Comparison of ENCODE assay signal across 13 mouse cellular contexts in the genomic region with DNA sequence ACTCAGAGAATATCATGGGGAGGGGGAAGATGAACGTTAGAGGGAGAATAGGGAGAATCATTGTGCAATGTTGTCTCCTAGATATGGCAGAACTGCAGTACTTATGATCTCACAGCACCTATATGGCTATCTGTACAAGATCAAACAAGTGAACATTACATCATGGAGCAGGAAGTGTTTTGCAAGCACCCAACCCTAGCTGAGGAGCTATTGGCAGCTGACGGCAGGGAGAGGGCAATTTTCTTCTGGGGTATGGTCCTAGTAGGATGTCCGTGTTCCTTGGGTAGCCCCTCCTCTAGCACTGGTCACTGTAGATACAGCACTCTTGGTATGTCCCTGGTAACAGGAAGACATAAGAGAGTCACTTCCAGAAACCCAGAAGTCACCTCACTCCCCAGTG. TPM values are rescaled to one million over a fixed set of nuclear protein-coding genes. Genes with fewer than 3 reads are reported as not detected.
A peak's percentile ranks its signal among the peaks of the same experiment; 100 is the strongest.
DNase-seq lines count a peak whose midpoint lies in the region; ATAC-seq lines count a peak whose summit lies in the region.
"Had no signal": no experiment of that assay in that cellular context is flagged by ENCODE, and none has a peak within 500 bp of the region (broad histone marks: within the 10 kb centered on the region; RNA-seq: fewer than 3 reads in every experiment).

No protein-coding gene starts in this region.

- no peak for ATAC-seq in lung, embryonic 15.5 days (ENCODE audit: borderline replicate concordance, extremely low read depth, low FRiP score, low TSS enrichment)
- peak; percentile 75 for ATAC-seq in common myeloid progenitor, adult 5-6 weeks (replicated peaks; ENCODE audit: low read depth, poor library complexity, severe bottlenecking)
- ATAC-seq in liver, embryonic 13.5 days (ENCODE audit: low read depth), result peak; percentile 68
- ATAC-seq in stomach, embryonic 16.5 days (ENCODE audit: insufficient read depth, low FRiP score), result 0 out of 2 replicates have a peak, but pooled peaks have one; percentile 32
- no peak for ATAC-seq in erythroid progenitor cell, adult 5-6 weeks (replicated peaks; ENCODE audit: low FRiP score, poor library complexity, severe bottlenecking)

- no peak overlapping the region for H3K4me3 ChIP-seq in lung, embryonic 15.5 days
- H3K4me3 ChIP-seq in liver, embryonic 13.5 days (replicated peaks), result no peak overlapping the region
- no peak overlapping the region for H3K4me3 ChIP-seq in stomach, embryonic 16.5 days (replicated peaks; ENCODE audit: low read length)
- H3K4me3 ChIP-seq: embryonic facial prominence, embryonic 12.5 days; forebrain, embryonic 12.5 days had no signal

- H3K4me1 ChIP-seq in lung, embryonic 15.5 days, result peaks cover 18% of the 10 kb centered on the region
- peaks cover 39% of the 10 kb centered on the region for H3K4me1 ChIP-seq in liver, embryonic 13.5 days (replicated peaks)
- peaks cover 10% of the 10 kb centered on the region for H3K4me1 ChIP-seq in stomach, embryonic 16.5 days (ENCODE audit: control insufficient read depth, insufficient read depth, low read length)

- no peaks in the 10 kb centered on the region for H3K9me3 ChIP-seq in lung, embryonic 15.5 days
- no peaks in the 10 kb centered on the region for H3K9me3 ChIP-seq in liver, embryonic 13.5 days (replicated peaks)
- no peaks in the 10 kb centered on the region for H3K9me3 ChIP-seq in stomach, embryonic 16.5 days (replicated peaks; ENCODE audit: control insufficient read depth, low read length)
- H3K9me3 ChIP-seq: embryonic facial prominence, embryonic 12.5 days; forebrain, embryonic 12.5 days had no signal

- intact Hi-C loops in left cerebral cortex, postnatal 14 days (cut with DNase I), result no loop called here

- peaks cover 7% of the 10 kb centered on the region; the same call in 1 of the 2 replicates for H3K36me3 ChIP-seq in lung, embryonic 15.5 days
- H3K36me3 ChIP-seq in liver, embryonic 13.5 days, result no peaks in the 10 kb centered on the region; the same call in 1 of the 2 replicates
- 0 out of 2 replicates have a peak, but pooled peaks cover 2% of the 10 kb centered on the region for H3K36me3 ChIP-seq in stomach, embryonic 16.5 days (ENCODE audit: control insufficient read depth, insufficient read depth, low read length)
- H3K36me3 ChIP-seq: embryonic facial prominence, embryonic 12.5 days had no signal

- no peaks in the 10 kb centered on the region for H3K27me3 ChIP-seq in lung, embryonic 15.5 days
- no peaks in the 10 kb centered on the region for H3K27me3 ChIP-seq in liver, embryonic 13.5 days
- H3K27me3 ChIP-seq in stomach, embryonic 16.5 days (ENCODE audit: control insufficient read depth, insufficient read depth, low read length), result no peaks in the 10 kb centered on the region
- H3K27me3 ChIP-seq: embryonic facial prominence, embryonic 12.5 days; forebrain, embryonic 12.5 days had no signal

- no peak for DNase-seq in lung, postnatal 25 days (ENCODE audit: low spot score)
- no peak for DNase-seq in liver, embryonic 13.5 days
- no peak for DNase-seq in left cerebral cortex, postnatal 14 days (ENCODE audit: low spot score in 2 of 2)
- DNase-seq: cerebellum, adult 8-10 months; gastrocnemius, postnatal 14 days; kidney, adult 2 months; left cerebral cortex, postnatal 4 days had no signal

- WGBS in lung, embryonic 15.5 days, result 51% methylated on average over 3 of the region's 3 CpGs
- 44% methylated on average over 3 of the region's 3 CpGs for WGBS in liver, embryonic 13.5 days (ENCODE audit: insufficient replicate concordance)
- WGBS in stomach, embryonic 16.5 days, result 73% methylated on average over 3 of the region's 3 CpGs

- H3K4me2 ChIP-seq in lung, embryonic 15.5 days, result no peak overlapping the region
- H3K4me2 ChIP-seq in liver, embryonic 13.5 days, result no peak overlapping the region
- H3K4me2 ChIP-seq in stomach, embryonic 16.5 days (ENCODE audit: low read depth, low read length), result no peak overlapping the region; the same call in 1 of the 2 replicates
- H3K4me2 ChIP-seq: embryonic facial prominence, embryonic 12.5 days; forebrain, embryonic 12.5 days had no signal

- H3K27ac ChIP-seq in lung, embryonic 15.5 days, result peak overlapping the region; percentile 85; the same call in 1 of the 2 replicates
- H3K27ac ChIP-seq in liver, embryonic 13.5 days, result peak overlapping the region; percentile 56; the same call in 1 of the 2 replicates
- peak overlapping the region; percentile 63 for H3K27ac ChIP-seq in stomach, embryonic 16.5 days (ENCODE audit: low read length)
- H3K27ac ChIP-seq: embryonic facial prominence, embryonic 12.5 days; forebrain, embryonic 12.5 days had no signal

- H3K9ac ChIP-seq in lung, embryonic 15.5 days, result no peak overlapping the region
- no peak overlapping the region for H3K9ac ChIP-seq in liver, embryonic 13.5 days
- no peak overlapping the region for H3K9ac ChIP-seq in stomach, embryonic 16.5 days (ENCODE audit: low read length)
- H3K9ac ChIP-seq: embryonic facial prominence, embryonic 12.5 days; forebrain, embryonic 12.5 days had no signal

RNA-seq across cellular contexts. Expression of a gene that starts 17.4 kb away (rescaled TPM):
- polyA plus RNA-seq in lung, embryonic 15.5 days (2015; fragmentation: Nextera tagmentation; extraction: Ambion mirVana), result 23.8 and 23.9 TPM in 2 replicates
- total RNA-seq in common myeloid progenitor, adult 5-6 weeks (2017), result 5.1 and 6.4 TPM in 2 replicates
- 5.6 and 7.3 TPM in 2 replicates for polyA plus RNA-seq in liver, embryonic 13.5 days (2015; fragmentation: Nextera tagmentation; extraction: Ambion mirVana)
- 22.9 and 25.4 TPM in 2 replicates for polyA plus RNA-seq in stomach, embryonic 16.5 days (2015; fragmentation: Nextera tagmentation; extraction: Ambion mirVana)
- total RNA-seq in left cerebral cortex, postnatal 14 days (2021), result 10 to 100 TPM; 54.2 to 55.8 TPM
- total RNA-seq in erythroid progenitor cell, adult 5-6 weeks (2015; ENCODE audit: low replicate concordance), result 3.4 and 9.4 TPM in 2 replicates
- 0.51 and 4.0 TPM in 2 replicates for total RNA-seq in erythroid progenitor cell, adult 5-6 weeks (2017; ENCODE audit: low replicate concordance)

Comparison
In these comparisons a context has a peak if more than half of its experiments do, and no peak if none do; other contexts are left out.
1. ATAC-seq: peak in common myeloid progenitor, adult 5-6 weeks (single experiment), liver, embryonic 13.5 days (single experiment) and stomach, embryonic 16.5 days (single experiment); none in lung, embryonic 15.5 days (single experiment) and erythroid progenitor cell, adult 5-6 weeks (single experiment).
2. Peak in every context shown above with its lines, with median percentiles within 50 percentile points of each other: H3K27ac ChIP-seq.